Mouse (Mus musculus) G1E (cell line): ENCODE data around the gene Rhob.

ENCODE experiments used
- CTCF ChIP-seq: IDR thresholded peaks from 2 replicates; pipeline ENCODE4 v1.5.1; 2012; ENCODE audit warnings: low read depth, low read length, inconsistent platforms, mixed read lengths
- GATA1 ChIP-seq: IDR thresholded peaks from 2 replicates; pipeline ENCODE4 v1.6.1; 2012; ENCODE audit warnings: borderline replicate concordance, low read length, inconsistent platforms, mixed read lengths
- POLR2AphosphoS5 ChIP-seq: IDR thresholded peaks from 2 replicates; pipeline ENCODE4 v1.6.1; 2012; ENCODE audit warnings: low read depth, low read length, inconsistent platforms; ENCODE audit not compliant: insufficient replicate concordance
- TAL1 ChIP-seq: conservative IDR thresholded peaks from 2 replicates; pipeline ENCODE4 v1.6.1; 2012; ENCODE audit warnings: low read depth, low read length, inconsistent platforms, mixed read lengths

GRCm38 (mm10) chr12:8455046-8455445, 44.8 kb downstream of the Rhob start:
- TF ChIP-seq CTCF, result no peak
- no peak for TF ChIP-seq GATA1
- TF ChIP-seq POLR2AphosphoS5, result no peak
- no peak for TF ChIP-seq TAL1
